Mouse (Mus musculus): ENCODE measurements around the gene Cib3. TPM values are rescaled to one million over a fixed set of nuclear protein-coding genes. Genes with fewer than 3 reads are reported as not detected.

Cib3 gene
- total and polyA plus RNA-seq, 3 experiments: not detected

- no peak overlapping the region for H3K4me2 ChIP-seq (ENCODE audit: insufficient read depth, low read depth, poor library complexity, severe bottlenecking)
- H3K4me1 ChIP-seq (ENCODE audit: control insufficient read depth in 1 of 2, insufficient read depth in 2 of 2): peaks cover 6 to 25% of the 10 kb centered on the region in 2 experiments; a peak in 3 of 4 replicates
- H3K79me2 ChIP-seq (replicated peaks; ENCODE audit: control insufficient read depth, extremely low read depth, insufficient read depth, poor library complexity, severe bottlenecking): no peaks in the 10 kb centered on the region
- no peaks in the 10 kb centered on the region for H3K36me3 ChIP-seq (replicated peaks in 1 of 2; ENCODE audit: control insufficient read depth in 1 of 2, insufficient read depth in 1 of 2, low read length in 1 of 2)
- no peaks in the 10 kb centered on the region for H3K9me3 ChIP-seq (replicated peaks; ENCODE audit: low read length)
- no peak overlapping the region for H3K27ac ChIP-seq (ENCODE audit: insufficient read depth, low read depth)
- no peak for TF ChIP-seq ZNF384 (IDR thresholded peaks at IDR 0.05; ENCODE audit: low read depth, low read length)
- no peak for TF ChIP-seq CHD2 (IDR thresholded peaks at IDR 0.05; ENCODE audit: low read length)
- no peak for TF ChIP-seq POLR2AphosphoS2 (IDR thresholded peaks at IDR 0.05; ENCODE audit: low read depth, low read length)
- TF ChIP-seq RAD21 (IDR thresholded peaks at IDR 0.05; ENCODE audit: low read depth, low read length): no peak
- TF ChIP-seq IRF4 (IDR thresholded peaks at IDR 0.05; ENCODE audit: low read depth, low read length): no peak
- TF ChIP-seq ZKSCAN1 (IDR thresholded peaks at IDR 0.05; ENCODE audit: borderline replicate concordance, low read depth, low read length): no peak
- TF ChIP-seq UBTF (IDR thresholded peaks at IDR 0.05; ENCODE audit: low read depth, low read length): no peak
- no peaks in the 10 kb centered on the region for H3K27me3 ChIP-seq (replicated peaks)
- no peak overlapping the region for H3K4me3 ChIP-seq (replicated peaks in 1 of 3; ENCODE audit: low read depth in 2 of 3, low read length in 2 of 3, poor library complexity in 1 of 3)
- no peak overlapping the region for H3K9ac ChIP-seq (ENCODE audit: insufficient read depth, low read depth)
- in situ Hi-C loops (cut with MboI; ENCODE audit: low pct_ligation_motif_present, low pct_unique_long_range_greater_than_20kb, low sequenced_read_pairs): no loop called here
- dilution Hi-C loops (cut with MboI; ENCODE audit: extremely low pct_ligation_motif_present, extremely low pct_unique_long_range_greater_than_20kb, low sequenced_read_pairs): no loop called here
- no peak for DNase-seq (ENCODE audit: extremely low read depth)
Measured at GRCm38 (mm10) chr8:72211846-72212245, 791 bp downstream of the Cib3 start.

GRCm38 (mm10) chr8:72210710-72211109 is 1.9 kb downstream of the Cib3 start:
- Histone ChIP-seq H3K36me3 (replicated peaks in 1 of 2; ENCODE audit: control insufficient read depth in 1 of 2, insufficient read depth in 1 of 2, low read length in 1 of 2) (no peaks in the 10 kb centered on the region), H3K4me2 (ENCODE audit: insufficient read depth, low read depth, poor library complexity, severe bottlenecking) (no peak overlapping the region), H3K27me3 (replicated peaks) (no peaks in the 10 kb centered on the region), H3K9me3 (replicated peaks; ENCODE audit: low read length) (no peaks in the 10 kb centered on the region), H3K4me1 (ENCODE audit: control insufficient read depth in 1 of 2, insufficient read depth in 2 of 2) (peaks cover 3 to 15% of the 10 kb centered on the region in 2 experiments; a peak in 2 of 4 replicates), H3K4me3 (replicated peaks in 1 of 3; ENCODE audit: low read depth in 2 of 3, low read length in 2 of 3, poor library complexity in 1 of 3) (no peak overlapping the region), H3K27ac (ENCODE audit: insufficient read depth, low read depth) (no peak overlapping the region), H3K9ac (ENCODE audit: insufficient read depth, low read depth) (no peak overlapping the region), H3K79me2 (replicated peaks; ENCODE audit: control insufficient read depth, extremely low read depth, insufficient read depth, poor library complexity, severe bottlenecking) (no peaks in the 10 kb centered on the region)
- in situ Hi-C loops (cut with MboI; ENCODE audit: low pct_ligation_motif_present, low pct_unique_long_range_greater_than_20kb, low sequenced_read_pairs) (no loop called here), dilution Hi-C loops (cut with MboI; ENCODE audit: extremely low pct_ligation_motif_present, extremely low pct_unique_long_range_greater_than_20kb, low sequenced_read_pairs) (no loop called here)
- no peak for DNase-seq (ENCODE audit: extremely low read depth)
- no peak for TF ChIP-seq ZMIZ1 (IDR thresholded peaks at IDR 0.05; ENCODE audit: low read depth, low read length)
- TF ChIP-seq TCF12 (IDR thresholded peaks at IDR 0.05; ENCODE audit: low read depth, low read length): no peak
- no peak for TF ChIP-seq CHD2 (IDR thresholded peaks at IDR 0.05; ENCODE audit: low read length)
- no peak for TF ChIP-seq MAZ (IDR thresholded peaks at IDR 0.05; ENCODE audit: low read depth, low read length)
- TF ChIP-seq CTCF (conservative IDR thresholded peaks at IDR 0.05 in 1 of 2, IDR thresholded peaks at IDR 0.05 in 1 of 2; ENCODE audit: low read depth in 2 of 2, low read length in 2 of 2): no peak

- Histone ChIP-seq H3K36me3 (replicated peaks in 1 of 2; ENCODE audit: control insufficient read depth in 1 of 2, insufficient read depth in 1 of 2, low read length in 1 of 2) (no peaks in the 10 kb centered on the region), H3K9ac (ENCODE audit: insufficient read depth, low read depth) (no peak overlapping the region), H3K27ac (ENCODE audit: insufficient read depth, low read depth) (no peak overlapping the region), H3K27me3 (replicated peaks) (no peaks in the 10 kb centered on the region), H3K4me3 (replicated peaks in 1 of 3; ENCODE audit: low read depth in 2 of 3, low read length in 2 of 3, poor library complexity in 1 of 3) (no peak overlapping the region), H3K4me1 (ENCODE audit: control insufficient read depth in 1 of 2, insufficient read depth in 2 of 2) (peaks cover 3 to 10% of the 10 kb centered on the region in 2 experiments; a peak in 2 of 4 replicates), H3K79me2 (replicated peaks; ENCODE audit: control insufficient read depth, extremely low read depth, insufficient read depth, poor library complexity, severe bottlenecking) (no peaks in the 10 kb centered on the region), H3K9me3 (replicated peaks; ENCODE audit: low read length) (no peaks in the 10 kb centered on the region), H3K4me2 (ENCODE audit: insufficient read depth, low read depth, poor library complexity, severe bottlenecking) (no peak overlapping the region)
- no peak for DNase-seq (ENCODE audit: extremely low read depth)
- TF ChIP-seq POLR2A (IDR thresholded peaks at IDR 0.05; ENCODE audit: low read depth, low read length) (no peak), MYC (IDR thresholded peaks at IDR 0.05; ENCODE audit: low read depth, low read length) (no peak), NRF1 (IDR thresholded peaks at IDR 0.05; ENCODE audit: low read depth, low read length) (no peak), ZMIZ1 (IDR thresholded peaks at IDR 0.05; ENCODE audit: low read depth, low read length) (no peak), TCF12 (IDR thresholded peaks at IDR 0.05; ENCODE audit: low read depth, low read length) (no peak), GABPA (IDR thresholded peaks at IDR 0.05; ENCODE audit: insufficient replicate concordance, low read depth, low read length) (no peak), ZNF384 (IDR thresholded peaks at IDR 0.05; ENCODE audit: low read depth, low read length) (no peak), E2F4 (IDR thresholded peaks at IDR 0.05; ENCODE audit: insufficient replicate concordance, low read depth, low read length) (no peak), EP300 (IDR thresholded peaks at IDR 0.05; ENCODE audit: low read length) (no peak), CHD1 (IDR thresholded peaks at IDR 0.05; ENCODE audit: low read depth, low read length) (no peak), MAFK (IDR thresholded peaks at IDR 0.05; ENCODE audit: insufficient replicate concordance, low read length) (no peak), RCOR1 (conservative IDR thresholded peaks at IDR 0.05; ENCODE audit: low read depth, low read length) (no peak), USF1 (IDR thresholded peaks at IDR 0.05; ENCODE audit: low read depth, low read length) (no peak), TBP (conservative IDR thresholded peaks at IDR 0.05; ENCODE audit: low read depth, low read length) (no peak), MEF2A (IDR thresholded peaks at IDR 0.05; ENCODE audit: borderline replicate concordance, low read depth, low read length) (no peak), KAT2A (IDR thresholded peaks at IDR 0.05; ENCODE audit: insufficient replicate concordance, low read length) (no peak), MAZ (IDR thresholded peaks at IDR 0.05; ENCODE audit: low read depth, low read length) (no peak)
- in situ Hi-C loops (cut with MboI; ENCODE audit: low pct_ligation_motif_present, low pct_unique_long_range_greater_than_20kb, low sequenced_read_pairs) (no loop called here), dilution Hi-C loops (cut with MboI; ENCODE audit: extremely low pct_ligation_motif_present, extremely low pct_unique_long_range_greater_than_20kb, low sequenced_read_pairs) (no loop called here)
Measured at GRCm38 (mm10) chr8:72210222-72210621, 2.4 kb downstream of the Cib3 start.

All from CH12.LX (cell line).